Mouse (Mus musculus) limb, embryonic 14.5 days (tissue): ENCODE results near the gene 4833427G06Rik. TPM values are rescaled to one million over a fixed set of nuclear protein-coding genes. Genes with fewer than 3 reads are reported as not detected.

Experiments
- ATAC-seq: fragments of 200-750 bp; cut with Nextera tagmentation; 2 replicates; pipeline ENCODE4 v1.8.0; 2017; ENCODE audit warnings: low read depth, moderate number of reproducible peaks, moderate TSS enrichment; ENCODE audit not compliant: low FRiP score
- DNase-seq: peaks from one replicate; pipeline ENCODE4 v3.0.0-alpha.2; 2015; ENCODE audit warnings: low spot score
- H3K27ac ChIP-seq: fragments of 300-500 bp; sonication (generic); replicated peaks from 2 replicates; pipeline ENCODE4 v1.5.1; 2014; ENCODE audit warnings: low read depth, mild to moderate bottlenecking, low read length, moderate library complexity, mixed read lengths
- H3K27me3 ChIP-seq: fragments of 300-500 bp; sonication (generic); 2 replicates; pipeline ENCODE4 v1.6.1; 2014; ENCODE audit warnings: low read length, mixed read lengths; ENCODE audit not compliant: control insufficient read depth, insufficient read depth
- H3K36me3 ChIP-seq: fragments of 300-500 bp; sonication (generic); 2 replicates; pipeline ENCODE4 v1.6.1; 2014; ENCODE audit warnings: mild to moderate bottlenecking, low read length, moderate library complexity, mixed read lengths; ENCODE audit not compliant: control insufficient read depth, insufficient read depth
- H3K4me1 ChIP-seq: fragments of 300-500 bp; sonication (generic); 2 replicates; pipeline ENCODE4 v1.6.1; 2014; ENCODE audit warnings: antibody characterized with exemption, low read length, mixed read lengths; ENCODE audit not compliant: control insufficient read depth, insufficient read depth
- H3K4me2 ChIP-seq: fragments of 300-500 bp; sonication (generic); replicated peaks from 2 replicates; pipeline ENCODE4 v1.6.1; 2014; ENCODE audit warnings: low read depth, mild to moderate bottlenecking, low read length, moderate library complexity; ENCODE audit not compliant: severe bottlenecking
- H3K4me3 ChIP-seq: fragments of 300-500 bp; sonication (generic); replicated peaks from 2 replicates; pipeline ENCODE4 v1.5.1; 2014; ENCODE audit warnings: low read length
- H3K9ac ChIP-seq: fragments of 300-500 bp; sonication (generic); 2 replicates; pipeline ENCODE4 v1.6.1; 2014; ENCODE audit warnings: mild to moderate bottlenecking, low read depth, low read length, moderate library complexity; ENCODE audit not compliant: severe bottlenecking
- H3K9me3 ChIP-seq: fragments of 300-500 bp; sonication (generic); 2 replicates; pipeline ENCODE4 v1.6.1; 2016; ENCODE audit warnings: low read length; ENCODE audit not compliant: control insufficient read depth
- POLR2A ChIP-seq: fragments of 200-500 bp; IDR thresholded peaks from 2 replicates; pipeline ENCODE4 v1.8.0; 2012; ENCODE audit warnings: inconsistent platforms, mild to moderate bottlenecking, moderate library complexity, borderline replicate concordance; ENCODE audit not compliant: insufficient read depth, insufficient read length; ENCODE audit errors: extremely low read depth
- WGBS: fragments of 180-500 bp; shearing (Covaris S2); extraction: QIAGEN DNeasy Blood & Tissue Kit; methylation state at CpG from one replicate; pipeline ENCODE4 v1.1.7; 2014; 5-methylcytosine and 5-hydroxymethylcytosine counted together
- polyA plus RNA-seq, 2 experiments: library from polyadenylated mRNA; depleted of rRNA in 1 of 2; stranded (reverse) in 1 of 2; unstranded in 1 of 2; fragments of >200 nt; fragmentation: Nextera tagmentation in 1 of 2; extraction: Ambion mirVana in 1 of 2; gene quantifications; 2 replicates each; pipeline versions ENCODE4 v1.2.1 to v1.2.3; 2012 to 2014

The 4833427G06Rik gene
- polyA plus RNA-seq, 2 experiments = 0.06 TPM; not detected in 1

- DNase-seq (no peak), ATAC-seq (no peak)
- H3K27me3 ChIP-seq = no peaks in the 10 kb centered on the region
- no peaks in the 10 kb centered on the region for H3K9me3 ChIP-seq
- peaks cover 4% of the 10 kb centered on the region; the same call in 1 of the 2 replicates for H3K36me3 ChIP-seq
- no peak within 1 kb of the TSS for H3K9ac ChIP-seq
- no peak within 1 kb of the TSS for H3K4me3 ChIP-seq
- WGBS = 88% methylated on average over 2 of the region's 2 CpGs
- no peak within 1 kb of the TSS for H3K4me2 ChIP-seq
- no peak within 1 kb of the TSS for H3K27ac ChIP-seq
- 0 out of 2 replicates have a peak, but pooled peaks cover 2% of the 10 kb centered on the region for H3K4me1 ChIP-seq
- no peak for TF ChIP-seq POLR2A
Measured at GRCm38 (mm10) chr9:51060601-51061000, 41.3 kb downstream of the 4833427G06Rik start, which contains the start of gene Btg4. Btg4 (plus strand) TSS chr9:51060901.

DNA sequence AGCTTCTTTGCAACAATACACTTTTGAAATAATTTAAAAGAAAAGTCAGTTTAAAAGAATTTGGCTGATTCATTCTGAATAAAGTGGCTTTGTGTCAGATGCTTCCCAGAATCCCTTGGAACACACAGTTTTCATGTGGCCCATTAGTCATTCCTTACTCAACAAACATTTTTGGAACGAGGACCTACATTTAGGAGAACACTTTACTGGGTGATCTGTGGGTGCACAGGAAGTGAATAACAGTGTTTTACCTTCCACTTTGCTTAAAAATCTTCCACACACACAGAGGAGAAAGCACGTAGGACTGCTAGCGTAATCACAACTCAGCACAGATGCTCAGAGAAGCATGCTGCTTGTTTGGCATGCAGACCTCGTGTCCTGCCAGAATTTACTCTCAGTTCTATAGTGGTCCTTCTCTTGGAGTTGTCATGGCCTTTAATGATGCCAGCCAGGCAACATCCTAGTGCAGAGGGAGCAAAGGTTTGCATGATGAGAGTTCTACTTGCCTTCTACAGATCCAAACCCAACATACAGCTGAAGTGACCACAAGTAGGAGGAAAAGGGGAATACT lies 42.8 kb downstream of the 4833427G06Rik start:
- Histone ChIP-seq H3K9ac (no peak overlapping the region), H3K4me2 (no peak overlapping the region), H3K36me3 (peaks cover 4% of the 10 kb centered on the region; the same call in 1 of the 2 replicates), H3K27me3 (no peaks in the 10 kb centered on the region), H3K9me3 (no peaks in the 10 kb centered on the region), H3K27ac (no peak overlapping the region), H3K4me3 (no peak overlapping the region), H3K4me1 (0 out of 2 replicates have a peak, but pooled peaks cover 2% of the 10 kb centered on the region)
- 68% methylated on average over 4 of the region's 4 CpGs for WGBS
- no peak for TF ChIP-seq POLR2A
- ATAC-seq = no peak
- DNase-seq = no peak

DNA sequence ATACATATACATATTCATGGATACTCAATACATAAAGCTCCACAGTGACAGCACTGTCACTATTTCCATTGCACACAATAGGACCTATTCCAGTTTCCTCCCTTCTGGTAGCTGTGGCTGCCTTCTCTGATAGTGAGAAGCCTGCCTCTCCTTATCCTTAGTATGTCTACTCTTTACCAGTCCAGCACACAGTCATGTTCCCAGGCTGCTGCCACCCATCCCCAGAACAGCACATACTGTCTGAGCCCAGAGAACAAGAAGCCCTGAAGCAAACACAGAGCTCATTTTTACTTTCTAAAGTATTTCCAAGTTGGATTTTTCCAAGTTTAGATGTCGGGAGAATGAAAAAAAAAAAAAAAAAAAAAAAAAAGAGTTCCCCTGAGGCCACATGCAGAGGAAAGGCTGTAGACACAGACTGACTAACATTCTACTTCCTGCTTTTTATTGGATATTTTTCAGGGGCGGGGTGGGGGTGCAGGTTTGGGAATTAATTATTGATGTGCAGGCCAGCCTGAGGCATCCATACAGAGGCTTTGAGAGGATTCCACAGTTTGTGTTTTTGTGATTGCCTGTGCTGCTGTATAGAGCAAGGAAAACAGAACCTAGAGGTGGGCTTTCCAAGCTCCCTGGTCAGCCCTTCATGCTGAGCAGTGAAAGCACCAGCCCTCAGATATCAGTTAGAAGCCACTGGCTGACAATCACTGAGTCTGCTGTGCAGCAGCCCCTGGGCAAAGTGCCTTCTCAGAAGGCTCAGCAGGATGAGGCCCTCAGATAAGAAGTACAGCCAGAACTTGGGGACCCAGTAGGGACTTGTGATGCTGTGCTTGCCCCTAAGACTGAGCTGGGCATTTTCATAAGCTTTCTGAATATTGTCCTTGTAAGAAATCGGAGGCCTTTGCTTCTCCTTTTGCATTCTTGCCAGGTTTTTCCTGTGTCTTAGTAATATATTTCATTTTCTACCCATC lies 45.2 kb downstream of the 4833427G06Rik start:
- no peaks in the 10 kb centered on the region for H3K9me3 ChIP-seq
- H3K4me1 ChIP-seq = 0 out of 2 replicates have a peak, but pooled peaks cover 2% of the 10 kb centered on the region
- no peak overlapping the region for H3K4me3 ChIP-seq
- ATAC-seq (no peak), DNase-seq (no peak)
- no peak for TF ChIP-seq POLR2A
- H3K9ac ChIP-seq = no peak overlapping the region
- no peaks in the 10 kb centered on the region for H3K27me3 ChIP-seq
- peak overlapping the region; percentile 33; the same call in 1 of the 2 replicates for H3K27ac ChIP-seq
- no peaks in the 10 kb centered on the region for H3K36me3 ChIP-seq
- H3K4me2 ChIP-seq = no peak overlapping the region
- WGBS = 41% methylated on average over 3 of the region's 3 CpGs

DNA sequence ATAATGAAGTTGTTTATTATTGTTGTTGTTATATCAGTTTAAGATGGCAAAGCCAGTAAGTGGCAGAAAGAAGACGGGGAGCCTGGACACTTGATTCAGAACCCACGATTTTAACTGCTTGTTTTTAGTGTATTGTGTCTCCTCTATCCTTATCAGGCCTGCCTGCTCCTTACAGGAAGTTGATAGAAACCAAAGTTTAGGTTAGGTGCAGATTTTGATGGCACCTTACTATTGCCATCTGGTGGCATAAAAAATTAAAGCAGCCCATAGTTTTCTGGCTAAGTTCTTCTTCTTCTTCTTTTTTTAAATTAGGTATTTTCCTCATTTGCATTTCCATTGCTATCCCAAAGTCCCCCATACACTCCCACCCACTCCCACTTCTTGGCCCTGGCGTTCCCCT lies 49.7 kb downstream of the 4833427G06Rik start:
- Histone ChIP-seq H3K27me3 (no peaks in the 10 kb centered on the region), H3K9me3 (no peaks in the 10 kb centered on the region), H3K4me1 (0 out of 2 replicates have a peak, but pooled peaks cover 2% of the 10 kb centered on the region), H3K36me3 (no peaks in the 10 kb centered on the region), H3K4me3 (no peak overlapping the region), H3K27ac (no peak overlapping the region), H3K4me2 (no peak overlapping the region), H3K9ac (no peak overlapping the region)
- 75% methylated on average over 3 of the region's 3 CpGs for WGBS
- ATAC-seq (no peak), DNase-seq (no peak)
- TF ChIP-seq POLR2A = no peak

GRCm38 (mm10) chr9:51042136-51042535 lies 59.7 kb downstream of the 4833427G06Rik start:
- no peaks in the 10 kb centered on the region for H3K27me3 ChIP-seq
- ATAC-seq (no peak), DNase-seq (no peak)
- H3K9me3 ChIP-seq = no peaks in the 10 kb centered on the region
- H3K9ac ChIP-seq = no peak overlapping the region
- no peak overlapping the region for H3K27ac ChIP-seq
- no peaks in the 10 kb centered on the region for H3K4me1 ChIP-seq
- no peak for TF ChIP-seq POLR2A
- no peaks in the 10 kb centered on the region for H3K36me3 ChIP-seq
- H3K4me3 ChIP-seq = no peak overlapping the region
- no peak overlapping the region for H3K4me2 ChIP-seq
- 75% methylated on average over 6 of the region's 6 CpGs for WGBS
